24 mouse cellular contexts compared by ENCODE assay signal in the genomic region with DNA sequence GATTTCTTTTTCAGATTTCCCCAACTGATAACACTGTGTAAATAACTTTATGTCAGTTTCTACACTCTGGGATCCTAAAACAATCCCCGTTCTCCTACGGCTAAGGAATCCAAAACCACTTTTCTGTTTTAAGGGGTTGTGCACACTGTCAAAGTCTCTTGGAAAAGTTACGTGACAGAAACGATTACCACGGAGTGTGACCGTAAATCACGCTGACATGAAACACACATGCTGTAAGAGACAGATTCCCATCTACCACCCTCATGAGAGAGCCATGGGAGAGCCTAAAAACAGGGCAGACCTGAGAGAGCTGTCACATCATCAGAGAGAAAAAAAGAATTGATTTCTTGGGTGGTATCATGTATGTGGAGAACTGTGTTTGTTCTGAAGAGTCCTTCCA.
DNase-seq lines count a peak whose midpoint lies in the region; ATAC-seq and TF ChIP-seq lines count a peak whose summit lies in the region.
"Had no signal": no experiment of that assay in that cellular context is flagged by ENCODE, and none has a peak within 500 bp of the region (broad histone marks: within the 10 kb centered on the region; RNA-seq: fewer than 3 reads in every experiment).

No protein-coding gene starts in this region.

- 19% methylated on average over 7 of the region's 7 CpGs for WGBS in lung, embryonic 14.5 days
- 95% methylated on average over 7 of the region's 7 CpGs for WGBS in midbrain, embryonic 14.5 days

- peaks cover 7% of the 10 kb centered on the region for H3K4me1 ChIP-seq in lung, embryonic 14.5 days (ENCODE audit: insufficient read depth)
- no peaks in the 10 kb centered on the region for H3K4me1 ChIP-seq in midbrain, embryonic 14.5 days (ENCODE audit: control insufficient read depth, insufficient read depth, low read length)
- H3K4me1 ChIP-seq: embryonic facial prominence, embryonic 15.5 days; forebrain, embryonic 10.5 days; heart, embryonic 15.5 days had no signal

- H3K4me3 ChIP-seq in lung, embryonic 14.5 days (ENCODE audit: low read depth, low read length): no peak overlapping the region
- H3K4me3 ChIP-seq in midbrain, embryonic 14.5 days (replicated peaks; ENCODE audit: low read depth, low read length): no peak overlapping the region
- H3K4me3 ChIP-seq: embryonic facial prominence, embryonic 15.5 days; erythroblast, embryonic 14.5 days; forebrain, embryonic 10.5 days; heart, adult 2 months; heart, embryonic 15.5 days had no signal

- H3K4me2 ChIP-seq in lung, embryonic 14.5 days: no peak overlapping the region
- no peak overlapping the region for H3K4me2 ChIP-seq in midbrain, embryonic 14.5 days (ENCODE audit: low read length)
- H3K4me2 ChIP-seq: embryonic facial prominence, embryonic 15.5 days; heart, embryonic 11.5 days; heart, embryonic 15.5 days; hindbrain, embryonic 14.5 days had no signal

- TF ChIP-seq CTCF in lung, embryonic 14.5 days (IDR thresholded peaks at IDR 0.05; ENCODE audit: low read depth): no peak

- H3K36me3 ChIP-seq in lung, embryonic 14.5 days (ENCODE audit: insufficient read depth): no peaks in the 10 kb centered on the region
- no peaks in the 10 kb centered on the region for H3K36me3 ChIP-seq in midbrain, embryonic 14.5 days (ENCODE audit: control insufficient read depth, insufficient read depth, low read length)
- H3K36me3 ChIP-seq: embryonic facial prominence, embryonic 15.5 days; forebrain, embryonic 10.5 days; heart, embryonic 15.5 days had no signal

- DNase-seq in heart, adult 11 months: peak; percentile 15
- DNase-seq in heart, adult 18-20 months: no peak
- DNase-seq in lung, embryonic 14.5 days: peak; percentile 44
- DNase-seq in lung, postnatal 14 days: no peak
- peak; percentile 51 for DNase-seq in embryo, embryonic 11 days
- DNase-seq in hindlimb bud, embryonic 11.5 days (ENCODE audit: extremely low spot score, low read depth, low spot score): peak; percentile 22
- DNase-seq in midbrain, embryonic 14.5 days: no peak
- DNase-seq: adrenal gland, postnatal 14 days; cerebellum, adult 11-12 months; cerebellum, adult 9-10 months; cerebellum, postnatal 25 days; gastrocnemius, postnatal 36 days; heart, adult 2 months; heart, postnatal 14 days had no signal

- H3K27ac ChIP-seq in lung, embryonic 14.5 days (ENCODE audit: low read depth): no peak overlapping the region
- H3K27ac ChIP-seq in midbrain, embryonic 14.5 days (replicated peaks; ENCODE audit: low read depth, low read length): no peak overlapping the region
- H3K27ac ChIP-seq: embryonic facial prominence, embryonic 15.5 days; forebrain, embryonic 10.5 days; heart, adult 2 months; heart, embryonic 15.5 days; hindbrain, embryonic 14.5 days had no signal

- ATAC-seq in lung, embryonic 14.5 days (ENCODE audit: insufficient read depth): no peak
- no peak for ATAC-seq in midbrain, embryonic 14.5 days (ENCODE audit: low FRiP score, low TSS enrichment)
- ATAC-seq: activated CD4-positive, CD25-positive, alpha-beta regulatory T cell, adult 4 months; forebrain, embryonic 14.5 days; Patski had no signal

- H3K27me3 ChIP-seq in lung, embryonic 14.5 days (ENCODE audit: insufficient read depth, low read length): no peaks in the 10 kb centered on the region
- H3K27me3 ChIP-seq in midbrain, embryonic 14.5 days (ENCODE audit: control insufficient read depth, insufficient read depth, low read length): no peaks in the 10 kb centered on the region
- H3K27me3 ChIP-seq: CH12.LX; embryonic facial prominence, embryonic 15.5 days; heart, embryonic 15.5 days; Patski had no signal

- no peak overlapping the region for H3K9ac ChIP-seq in lung, embryonic 14.5 days
- H3K9ac ChIP-seq in midbrain, embryonic 14.5 days (replicated peaks; ENCODE audit: low read length): no peak overlapping the region
- H3K9ac ChIP-seq: embryonic facial prominence, embryonic 15.5 days; heart, embryonic 15.5 days; hindbrain, embryonic 14.5 days had no signal

- no peaks in the 10 kb centered on the region for H3K9me3 ChIP-seq in lung, embryonic 14.5 days (ENCODE audit: low read depth, low read length)
- no peaks in the 10 kb centered on the region for H3K9me3 ChIP-seq in midbrain, embryonic 14.5 days (ENCODE audit: control insufficient read depth, low read length)
- H3K9me3 ChIP-seq: embryonic facial prominence, embryonic 15.5 days; forebrain, embryonic 10.5 days; heart, embryonic 15.5 days had no signal

Comparison
In these comparisons a context has a peak if more than half of its experiments do, and no peak if none do; other contexts are left out.
1. DNase-seq: peak in heart, adult 11 months (single experiment), lung, embryonic 14.5 days (single experiment), embryo, embryonic 11 days (single experiment) and hindlimb bud, embryonic 11.5 days (single experiment); none in heart, adult 18-20 months (0 of 2), lung, postnatal 14 days (single experiment) and midbrain, embryonic 14.5 days (single experiment).